Mouse (Mus musculus) forelimb bud, embryonic 11.5 days (tissue): ENCODE data around the gene Bag5.
"Not testable (repeated sequence)": the region's sequence is repeated elsewhere in the genome, so short reads cannot be mapped to it uniquely, and the experiment has no call there.

Experiments
- DNase-seq: peaks from one replicate; pipeline ENCODE4 v3.0.0-alpha.2; 2012; ENCODE audit warnings: low read depth, low spot score

Bag5 gene

GRCm38 (mm10) chr12:111736676-111737075 lies 23.6 kb upstream of the Bag5 start:
- DNase-seq = not testable (repeated sequence)

GRCm38 (mm10) chr12:111734912-111735311 lies 21.9 kb upstream of the Bag5 start:
- no peak for DNase-seq

GRCm38 (mm10) chr12:111732921-111733320 lies 19.9 kb upstream of the Bag5 start:
- no peak for DNase-seq

- peak; percentile 83 for DNase-seq
Observed at GRCm38 (mm10) chr12:111731822-111732807, 19.1 kb upstream of the Bag5 start.

GRCm38 (mm10) chr12:111727956-111728355 lies 14.9 kb upstream of the Bag5 start:
- DNase-seq = no peak

- no peak for DNase-seq
Observed at GRCm38 (mm10) chr12:111726122-111726463, 13.0 kb upstream of the Bag5 start.

- DNase-seq = no peak
Observed at GRCm38 (mm10) chr12:111725338-111726121, 12.5 kb upstream of the Bag5 start.

- no peak for DNase-seq
Observed at GRCm38 (mm10) chr12:111724638-111725337, 11.7 kb upstream of the Bag5 start.

GRCm38 (mm10) chr12:111722654-111723053 lies 9.6 kb upstream of the Bag5 start:
- DNase-seq = no peak

GRCm38 (mm10) chr12:111720222-111720621 lies 7.2 kb upstream of the Bag5 start:
- no peak for DNase-seq

GRCm38 (mm10) chr12:111718656-111719055 lies 5.6 kb upstream of the Bag5 start:
- no peak for DNase-seq

GRCm38 (mm10) chr12:111716505-111716904 lies 3.4 kb upstream of the Bag5 start:
- no peak for DNase-seq

GRCm38 (mm10) chr12:111713880-111714279 lies 823 bp upstream of the Bag5 start:
- DNase-seq = not testable (repeated sequence)

GRCm38 (mm10) chr12:111712476-111712875 lies 581 bp downstream of the Bag5 start:
- DNase-seq = no peak

GRCm38 (mm10) chr12:111710091-111710490 lies 3.0 kb downstream of the Bag5 start:
- no peak for DNase-seq

- no peak for DNase-seq
Observed at GRCm38 (mm10) chr12:111708181-111708580, 4.9 kb downstream of the Bag5 start.

- DNase-seq = no peak
Observed at GRCm38 (mm10) chr12:111705186-111705973, 7.7 kb downstream of the Bag5 start.

- peak; percentile 38 for DNase-seq
Observed at GRCm38 (mm10) chr12:111704609-111705008, 8.4 kb downstream of the Bag5 start.

GRCm38 (mm10) chr12:111703301-111703700 lies 9.8 kb downstream of the Bag5 start:
- no peak for DNase-seq

- no peak for DNase-seq
Observed at GRCm38 (mm10) chr12:111700920-111701458, 12.1 kb downstream of the Bag5 start.

- DNase-seq = no peak
Observed at GRCm38 (mm10) chr12:111699542-111699941, 13.5 kb downstream of the Bag5 start.
